In genomic region chr3:137860394-137861170, GRCm38 (mm10) we compare ENCODE assay signal across 10 mouse cellular contexts. TPM values are rescaled to one million over a fixed set of nuclear protein-coding genes. Genes with fewer than 3 reads are reported as not detected.
A peak's percentile ranks its signal among the peaks of the same experiment; 100 is the strongest.
DNase-seq lines count a peak whose midpoint lies in the region; ATAC-seq and TF ChIP-seq lines count a peak whose summit lies in the region.
"Had no signal": no experiment of that assay in that cellular context is flagged by ENCODE, and none has a peak within 500 bp of the region (broad histone marks: within the 10 kb centered on the region; RNA-seq: fewer than 3 reads in every experiment).

No protein-coding gene starts in this region.

- H3K4me2 ChIP-seq in forebrain, postnatal 0 days (ENCODE audit: low read depth) = no peak overlapping the region
- no peak overlapping the region for H3K4me2 ChIP-seq in forebrain, embryonic 11.5 days (ENCODE audit: low read depth, low read length, severe bottlenecking)
- H3K4me2 ChIP-seq in lung, embryonic 16.5 days (ENCODE audit: low read depth, low read length) = no peak overlapping the region
- H3K4me2 ChIP-seq in midbrain, embryonic 13.5 days (replicated peaks) = no peak overlapping the region

- H3K4me3 ChIP-seq in forebrain, postnatal 0 days (ENCODE audit: low read depth, low read length) = no peak overlapping the region
- H3K4me3 ChIP-seq in forebrain, embryonic 11.5 days (ENCODE audit: low read depth, low read length) = no peak overlapping the region
- no peak overlapping the region for H3K4me3 ChIP-seq in lung, embryonic 16.5 days (ENCODE audit: low read length)
- H3K4me3 ChIP-seq in midbrain, embryonic 13.5 days (replicated peaks) = no peak overlapping the region

- no peaks in the 10 kb centered on the region for H3K9me3 ChIP-seq in forebrain, postnatal 0 days (ENCODE audit: low read length)
- no peaks in the 10 kb centered on the region for H3K9me3 ChIP-seq in forebrain, embryonic 11.5 days (ENCODE audit: control insufficient read depth, low read length)
- no peaks in the 10 kb centered on the region for H3K9me3 ChIP-seq in lung, embryonic 16.5 days (ENCODE audit: control insufficient read depth, low read length)
- H3K9me3 ChIP-seq in midbrain, embryonic 13.5 days = no peaks in the 10 kb centered on the region

- H3K4me1 ChIP-seq in forebrain, postnatal 0 days (ENCODE audit: insufficient read depth) = no peaks in the 10 kb centered on the region
- H3K4me1 ChIP-seq in forebrain, embryonic 11.5 days (replicated peaks; ENCODE audit: control insufficient read depth, insufficient read depth, low read length) = no peaks in the 10 kb centered on the region
- peaks cover 8% of the 10 kb centered on the region for H3K4me1 ChIP-seq in lung, embryonic 16.5 days (replicated peaks; ENCODE audit: control insufficient read depth, insufficient read depth, low read length)
- H3K4me1 ChIP-seq in midbrain, embryonic 13.5 days (replicated peaks) = peaks cover 5% of the 10 kb centered on the region

- TF ChIP-seq CTCF in forebrain, postnatal 0 days (IDR thresholded peaks at IDR 0.05; ENCODE audit: low read depth) = no peak

- no peak overlapping the region for H3K9ac ChIP-seq in forebrain, postnatal 0 days
- no peak overlapping the region for H3K9ac ChIP-seq in forebrain, embryonic 11.5 days (ENCODE audit: low read length)
- H3K9ac ChIP-seq in lung, embryonic 16.5 days (ENCODE audit: low read length) = no peak overlapping the region
- H3K9ac ChIP-seq in midbrain, embryonic 13.5 days (replicated peaks) = no peak overlapping the region

- no peaks in the 10 kb centered on the region for H3K36me3 ChIP-seq in forebrain, postnatal 0 days (ENCODE audit: insufficient read depth)
- no peaks in the 10 kb centered on the region for H3K36me3 ChIP-seq in forebrain, embryonic 11.5 days (ENCODE audit: control insufficient read depth, insufficient read depth, low read length)
- no peaks in the 10 kb centered on the region for H3K36me3 ChIP-seq in lung, embryonic 16.5 days (ENCODE audit: control insufficient read depth, insufficient read depth, low read length)
- no peaks in the 10 kb centered on the region for H3K36me3 ChIP-seq in midbrain, embryonic 13.5 days

- H3K27ac ChIP-seq in forebrain, postnatal 0 days (ENCODE audit: low read depth, low read length) = no peak overlapping the region
- no peak overlapping the region for H3K27ac ChIP-seq in forebrain, embryonic 11.5 days (ENCODE audit: low read depth, low read length)
- H3K27ac ChIP-seq in lung, embryonic 16.5 days (ENCODE audit: low read length) = peak overlapping the region; percentile 43
- no peak overlapping the region for H3K27ac ChIP-seq in midbrain, embryonic 13.5 days
- H3K27ac ChIP-seq: macrophage had no signal

- no peak for ATAC-seq in forebrain, postnatal 0 days
- ATAC-seq in forebrain, embryonic 11.5 days (replicated peaks; ENCODE audit: low FRiP score) = no peak
- no peak for ATAC-seq in lung, embryonic 16.5 days (ENCODE audit: low read depth)
- no peak for ATAC-seq in midbrain, embryonic 13.5 days

- intact Hi-C loops in heart, postnatal 14 days (cut with DNase I) = no loop called here

- H3K27me3 ChIP-seq in forebrain, postnatal 0 days (ENCODE audit: insufficient read depth, low read length) = no peaks in the 10 kb centered on the region
- H3K27me3 ChIP-seq in forebrain, embryonic 11.5 days (ENCODE audit: control insufficient read depth, insufficient read depth, low read length) = no peaks in the 10 kb centered on the region
- no peaks in the 10 kb centered on the region for H3K27me3 ChIP-seq in lung, embryonic 16.5 days (ENCODE audit: control insufficient read depth, insufficient read depth, low read depth, low read length)
- H3K27me3 ChIP-seq in midbrain, embryonic 13.5 days = no peaks in the 10 kb centered on the region

- peak; percentile 24 for DNase-seq in forebrain, postnatal 0 days
- DNase-seq in forebrain, embryonic 11.5 days (ENCODE audit: low spot score) = no peak
- no peak for DNase-seq in lung, postnatal 36 days
- DNase-seq in heart, postnatal 14 days = peak; percentile 9 to 37
- no peak for DNase-seq in embryo, embryonic 9.5 days (ENCODE audit: extremely low spot score)
- DNase-seq in thymus, postnatal 10 days (ENCODE audit: low spot score in 2 of 2) = no peak
- DNase-seq: thymus, adult 2 months had no signal

- WGBS in forebrain, postnatal 0 days = 63% methylated on average over 8 of the region's 8 CpGs
- WGBS in forebrain, embryonic 11.5 days = 82% methylated on average over 8 of the region's 8 CpGs
- WGBS in lung, embryonic 16.5 days = 32% methylated on average over 8 of the region's 8 CpGs
- 90% methylated on average over 8 of the region's 8 CpGs for WGBS in midbrain, embryonic 13.5 days

RNA-seq across cellular contexts. Expression of gene H2afz, which starts 3.7 kb away (rescaled TPM):
- total RNA-seq in forebrain, postnatal 0 days (2014; rRNA removed) = 485 and 592 TPM in 2 replicates
- polyA plus RNA-seq in forebrain, postnatal 0 days (2015; fragmentation: Nextera tagmentation; extraction: Ambion mirVana) = 728 and 896 TPM in 2 replicates
- polyA plus RNA-seq in forebrain, embryonic 11.5 days (2014; fragmentation: Nextera tagmentation; extraction: Ambion mirVana) = 3,092 and 3,427 TPM in 2 replicates
- 1,843 and 2,003 TPM in 2 replicates for polyA plus RNA-seq in lung, embryonic 16.5 days (2015; fragmentation: Nextera tagmentation; extraction: Ambion mirVana)
- total RNA-seq in heart, postnatal 14 days (2021) = 10 to 100 TPM; 80.2 to 99.5 TPM
- polyA plus RNA-seq in midbrain, embryonic 13.5 days (2015; fragmentation: Nextera tagmentation; extraction: Ambion mirVana) = 1,499 and 1,592 TPM in 2 replicates

RNA-seq across cellular contexts. Expression of gene Dnajb14, which starts 6.9 kb away (rescaled TPM):
- 16.5 and 19.2 TPM in 2 replicates for total RNA-seq in forebrain, postnatal 0 days (2014; rRNA removed)
- polyA plus RNA-seq in forebrain, postnatal 0 days (2015; fragmentation: Nextera tagmentation; extraction: Ambion mirVana) = 6.5 and 14.9 TPM in 2 replicates
- 10.7 and 11.2 TPM in 2 replicates for polyA plus RNA-seq in forebrain, embryonic 11.5 days (2014; fragmentation: Nextera tagmentation; extraction: Ambion mirVana)
- 7.4 and 9.2 TPM in 2 replicates for polyA plus RNA-seq in lung, embryonic 16.5 days (2015; fragmentation: Nextera tagmentation; extraction: Ambion mirVana)
- 10 to 100 TPM; 10.9 to 11.0 TPM for total RNA-seq in heart, postnatal 14 days (2021)
- 9.4 and 12.1 TPM in 2 replicates for polyA plus RNA-seq in midbrain, embryonic 13.5 days (2015; fragmentation: Nextera tagmentation; extraction: Ambion mirVana)

RNA-seq across cellular contexts. Expression of gene Lamtor3, which starts 57.7 kb away (rescaled TPM):
- 105 and 116 TPM in 2 replicates for total RNA-seq in forebrain, postnatal 0 days (2014; rRNA removed)
- polyA plus RNA-seq in forebrain, postnatal 0 days (2015; fragmentation: Nextera tagmentation; extraction: Ambion mirVana) = 112 and 123 TPM in 2 replicates
- 102 and 107 TPM in 2 replicates for polyA plus RNA-seq in forebrain, embryonic 11.5 days (2014; fragmentation: Nextera tagmentation; extraction: Ambion mirVana)
- polyA plus RNA-seq in lung, embryonic 16.5 days (2015; fragmentation: Nextera tagmentation; extraction: Ambion mirVana) = 108 and 112 TPM in 2 replicates
- total RNA-seq in heart, postnatal 14 days (2021) = 10 to 100 TPM; 88.9 to 90.3 TPM
- polyA plus RNA-seq in midbrain, embryonic 13.5 days (2015; fragmentation: Nextera tagmentation; extraction: Ambion mirVana) = 120 and 122 TPM in 2 replicates

Comparison
In these comparisons a context has a peak if more than half of its experiments do, and no peak if none do; other contexts are left out.
1. DNase-seq: peak in forebrain, postnatal 0 days (single experiment) and heart, postnatal 14 days (2 of 2); none in forebrain, embryonic 11.5 days (single experiment), lung, postnatal 36 days (single experiment), embryo, embryonic 9.5 days (single experiment) and thymus, postnatal 10 days (0 of 2).